Mouse (Mus musculus): ENCODE measurements around the gene 1600014C10Rik.

The 1600014C10Rik gene

DNA sequence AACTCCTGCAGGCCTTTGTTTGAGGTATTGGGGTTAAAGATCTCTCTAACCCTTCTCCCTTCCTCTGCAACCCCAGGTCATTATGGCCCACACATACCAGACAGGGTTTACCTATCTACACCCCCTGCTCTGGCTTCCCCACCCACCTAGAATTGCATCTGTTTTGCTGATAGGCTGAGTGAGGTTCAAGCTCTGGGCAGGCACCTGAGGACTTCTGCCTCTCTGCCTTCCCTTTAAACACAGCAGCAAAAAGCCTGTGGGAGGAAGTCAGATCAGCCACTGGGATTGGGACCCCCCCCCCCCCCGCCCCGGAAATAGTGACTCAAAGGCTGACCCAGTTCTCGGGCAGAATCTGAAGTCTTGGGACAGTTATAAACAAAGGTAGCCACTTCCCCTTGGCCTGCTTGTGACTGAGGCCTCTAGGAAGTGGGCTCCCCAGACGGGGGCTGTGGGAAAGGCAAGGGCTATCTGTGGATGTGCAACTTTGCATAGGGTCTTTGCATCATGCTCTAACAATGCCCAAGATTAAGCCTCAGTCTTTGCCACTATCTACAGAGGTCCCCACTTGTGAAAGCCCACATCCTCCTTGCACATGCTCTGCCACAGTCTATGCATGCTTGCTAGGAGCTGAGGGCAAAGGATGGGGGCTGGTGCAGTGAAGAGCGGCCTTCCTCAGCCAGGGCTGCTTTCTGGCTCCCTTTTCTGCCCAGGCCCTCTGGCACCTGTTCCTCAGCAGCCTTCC is 31.6 kb downstream of the 1600014C10Rik start:
- no peak for DNase-seq (ENCODE audit: low read depth, low spot score)

- DNase-seq (ENCODE audit: low read depth, low spot score) = no peak
Measured at GRCm38 (mm10) chr7:38215281-38215680, 32.3 kb downstream of the 1600014C10Rik start.

GRCm38 (mm10) chr7:38215697-38216096 is 32.7 kb downstream of the 1600014C10Rik start:
- no peak for DNase-seq (ENCODE audit: low read depth, low spot score)

- no peak for DNase-seq (ENCODE audit: low read depth, low spot score)
Measured at GRCm38 (mm10) chr7:38217417-38218171, 34.6 kb downstream of the 1600014C10Rik start.

- DNase-seq (ENCODE audit: low read depth, low spot score) = no peak
Measured at GRCm38 (mm10) chr7:38218631-38219367, 35.8 kb downstream of the 1600014C10Rik start.

DNA sequence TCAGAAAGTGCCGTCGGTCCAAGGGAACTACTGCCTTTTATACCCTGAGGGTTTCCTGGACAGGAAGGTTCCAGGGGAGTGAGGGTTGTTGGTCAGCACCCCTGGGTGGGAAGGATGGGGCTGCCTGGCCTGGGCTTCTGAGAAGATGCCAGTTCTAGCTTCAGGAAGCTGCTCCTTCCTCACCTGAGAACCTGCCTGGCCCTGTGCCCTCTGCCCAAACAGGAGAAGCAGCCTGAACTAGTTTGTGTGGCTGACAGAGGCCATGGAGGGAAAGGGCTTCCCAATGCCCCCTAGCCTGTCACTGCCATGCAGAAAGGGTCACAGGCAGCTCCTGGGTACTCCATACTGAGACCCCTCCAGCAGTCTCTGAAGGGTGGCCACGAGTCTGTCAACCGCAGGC is 36.5 kb downstream of the 1600014C10Rik start:
- no peak for DNase-seq (ENCODE audit: low read depth, low spot score)

- no peak for DNase-seq (ENCODE audit: low read depth, low spot score)
Measured at GRCm38 (mm10) chr7:38220866-38221265, 37.8 kb downstream of the 1600014C10Rik start.

DNA sequence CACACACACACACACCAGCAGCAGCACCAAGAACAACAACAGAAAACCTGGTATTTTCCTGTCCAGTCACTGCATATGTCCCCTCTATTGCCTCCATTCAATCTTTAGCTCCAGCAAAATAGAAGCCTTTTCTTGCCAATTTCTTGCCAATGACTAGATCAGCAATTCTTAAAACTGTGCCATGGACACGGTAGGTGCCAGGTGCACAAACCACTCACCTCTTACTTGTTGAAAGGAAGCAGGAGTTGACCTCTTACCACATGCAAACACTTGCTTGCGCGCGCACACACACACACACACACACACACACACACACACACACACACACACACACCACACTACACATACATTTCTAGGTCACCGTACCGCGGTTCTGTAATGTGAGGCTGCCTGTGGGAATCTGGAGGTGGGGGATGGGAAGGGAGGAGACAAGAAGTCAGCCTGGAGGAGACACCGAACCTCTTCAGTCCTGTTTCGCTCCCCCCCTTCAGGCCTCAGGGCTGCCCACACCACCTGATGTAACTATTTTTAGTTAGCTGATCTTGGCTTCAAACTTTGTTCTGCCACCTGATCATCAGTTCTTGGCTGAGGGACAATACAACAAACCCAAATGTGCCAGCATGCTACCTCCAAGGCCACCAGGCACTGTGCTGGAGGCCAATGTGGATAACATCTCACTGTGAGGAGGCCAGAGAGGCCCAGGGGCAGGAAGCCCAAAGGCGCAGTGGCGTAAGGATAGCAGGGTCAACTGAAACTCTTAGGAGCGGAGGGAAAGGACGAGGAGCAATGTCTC is 41.8 kb downstream of the 1600014C10Rik start:
- no peak for DNase-seq (ENCODE audit: low read depth, low spot score)

GRCm38 (mm10) chr7:38226226-38226625 is 43.2 kb downstream of the 1600014C10Rik start:
- DNase-seq (ENCODE audit: low read depth, low spot score) = no peak

DNA sequence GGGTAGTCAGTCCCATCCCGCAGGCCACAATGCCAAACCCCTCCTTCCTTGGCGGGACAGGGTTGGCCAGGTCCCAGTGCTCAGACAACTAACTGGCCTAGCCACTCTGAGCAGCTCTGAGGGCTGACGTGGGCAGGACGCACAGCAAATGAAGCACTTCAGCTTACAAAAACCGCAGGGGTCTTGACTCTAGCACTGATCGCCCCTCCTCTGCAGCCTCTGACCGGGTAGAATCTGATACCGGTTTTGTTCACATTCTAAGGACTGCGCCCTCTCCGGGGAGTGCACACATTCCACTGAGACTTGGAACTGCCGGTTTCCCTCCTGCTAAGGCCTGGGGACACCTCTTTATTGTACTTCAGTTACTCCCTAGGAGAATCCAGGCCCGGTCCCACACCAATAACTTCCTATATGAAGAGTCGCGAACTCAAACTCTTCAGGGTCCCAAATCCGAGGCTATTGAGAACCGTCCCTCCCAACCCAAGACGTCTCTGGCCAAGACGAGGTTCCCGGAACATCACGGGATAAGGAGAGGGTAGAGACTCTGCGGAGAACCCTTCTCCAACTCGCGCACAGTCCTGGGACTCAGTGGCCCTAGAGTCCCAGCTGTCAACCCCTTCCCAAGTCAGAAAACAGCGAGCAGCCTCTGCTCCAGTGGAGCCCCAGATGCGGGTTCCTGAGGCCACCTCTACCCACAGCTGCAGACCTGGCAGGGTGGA is 44.3 kb downstream of the 1600014C10Rik start:
- DNase-seq (ENCODE audit: low read depth, low spot score) = peak; percentile 72

- DNase-seq (ENCODE audit: low read depth, low spot score) = peak; percentile 91
Measured at GRCm38 (mm10) chr7:38227900-38228298, 44.9 kb downstream of the 1600014C10Rik start, which contains the start of gene Plekhf1. Plekhf1 (minus strand) TSS chr7:38228016.

DNA sequence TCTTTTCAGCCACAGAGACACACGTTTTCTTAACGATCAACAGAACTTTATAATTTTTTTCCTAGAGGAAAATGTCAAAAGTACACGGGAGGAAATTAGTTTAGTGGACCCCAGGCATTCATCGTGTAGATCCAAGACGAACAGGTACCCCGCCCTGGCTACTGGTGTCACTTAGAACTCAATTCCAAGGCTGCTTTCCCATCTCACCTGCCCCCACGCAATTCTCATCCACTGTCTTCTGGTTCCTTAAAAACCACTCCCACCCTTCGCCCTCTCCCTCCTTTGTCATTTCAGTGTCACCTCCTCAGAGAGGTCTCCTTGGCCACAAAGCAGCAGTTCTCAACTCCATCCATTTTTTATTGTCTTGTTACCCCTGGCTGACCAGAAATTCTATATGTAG is 45.3 kb downstream of the 1600014C10Rik start:
- no peak for DNase-seq (ENCODE audit: low read depth, low spot score)

DNA sequence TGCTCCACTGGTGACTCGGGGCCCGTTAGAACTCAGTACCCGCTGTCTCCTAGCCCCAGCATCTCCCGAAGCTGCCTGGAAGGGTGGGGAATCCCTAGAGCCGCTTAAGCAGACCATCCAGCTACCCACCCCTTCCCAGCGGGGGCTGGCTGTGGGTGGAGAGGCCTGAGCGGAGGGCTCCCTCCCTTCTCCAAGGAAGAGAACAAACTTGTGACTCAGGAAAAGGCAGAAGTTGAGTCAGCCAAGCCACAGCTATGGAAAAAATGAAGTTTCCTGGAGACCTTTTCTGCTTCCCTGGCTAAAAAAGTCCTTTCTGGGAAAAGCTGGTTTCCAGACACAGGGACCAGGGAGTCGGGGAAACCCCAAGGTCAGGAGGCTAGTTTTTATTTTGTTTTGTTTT is 47.3 kb downstream of the 1600014C10Rik start:
- DNase-seq (ENCODE audit: low read depth, low spot score) = no peak

GRCm38 (mm10) chr7:38236400-38237105 is 53.5 kb downstream of the 1600014C10Rik start:
- DNase-seq (ENCODE audit: low read depth, low spot score) = no peak

GRCm38 (mm10) chr7:38237140-38237539 is 54.1 kb downstream of the 1600014C10Rik start:
- DNase-seq (ENCODE audit: low read depth, low spot score) = no peak

DNA sequence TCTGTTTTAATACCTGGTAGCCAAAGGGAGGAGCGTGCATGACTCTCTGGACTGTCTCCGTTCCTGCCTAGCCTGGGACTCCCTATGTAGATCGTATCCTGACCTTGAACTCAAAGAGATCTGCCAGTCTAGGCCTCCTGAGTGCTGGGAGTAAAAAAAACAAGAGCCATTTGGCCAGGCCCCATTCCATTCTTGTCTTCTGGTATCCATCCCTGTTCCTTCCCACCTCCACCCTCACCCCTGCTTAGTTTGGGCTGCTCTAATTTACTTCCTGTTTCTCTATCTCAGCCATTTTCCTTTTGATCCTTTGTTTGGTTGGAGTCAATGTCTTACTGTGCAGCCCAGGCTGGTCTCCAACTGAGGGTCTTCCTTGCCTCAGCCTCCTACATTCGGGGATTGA is 59.4 kb downstream of the 1600014C10Rik start:
- DNase-seq (ENCODE audit: low read depth, low spot score) = no peak
